Mouse (Mus musculus): ENCODE measurements around the gene Rbbp4. TPM values are rescaled to one million over a fixed set of nuclear protein-coding genes. Genes with fewer than 3 reads are reported as not detected.

Rbbp4 gene
- polyA plus RNA-seq, 1 experiment from 2014 or later: 291 TPM

- Histone ChIP-seq H3K9me3 (replicated peaks; ENCODE audit: control insufficient read depth, low read length) (no peaks in the 10 kb centered on the region), H3K9ac (ENCODE audit: low read length) (no peak overlapping the region), H3K4me3 (ENCODE audit: low read length) (no peak overlapping the region), H3K36me3 (ENCODE audit: control insufficient read depth, insufficient read depth) (no peaks in the 10 kb centered on the region), H3K27me3 (ENCODE audit: control insufficient read depth, insufficient read depth, low read length) (peaks cover 6% of the 10 kb centered on the region), H3K4me1 (ENCODE audit: control insufficient read depth, insufficient read depth, low read length) (peaks cover 12% of the 10 kb centered on the region), H3K27ac (ENCODE audit: low read length) (no peak overlapping the region), H3K4me2 (ENCODE audit: low read depth, low read length) (no peak overlapping the region)
- ATAC-seq (replicated peaks; ENCODE audit: extremely low read depth, insufficient read depth, low FRiP score): no peak
- WGBS: 84% methylated on average over 5 of the region's 5 CpGs
These were observed 51.9 kb downstream of the Rbbp4 start for GRCm38 (mm10) chr4:129283226-129283625.

GRCm38 (mm10) chr4:129282786-129283185, 52.4 kb downstream of the Rbbp4 start:
- H3K27me3 ChIP-seq (ENCODE audit: control insufficient read depth, insufficient read depth, low read length): peaks cover 6% of the 10 kb centered on the region

GRCm38 (mm10) chr4:129276453-129276865, 58.7 kb downstream of the Rbbp4 start:
- 1% methylated on average over 18 of the region's 18 CpGs for WGBS
- ATAC-seq (replicated peaks; ENCODE audit: extremely low read depth, insufficient read depth, low FRiP score): peak; percentile 63
- Histone ChIP-seq H3K27me3 (ENCODE audit: control insufficient read depth, insufficient read depth, low read length) (no peaks in the 10 kb centered on the region), H3K9ac (ENCODE audit: low read length) (0 out of 2 replicates have a peak overlapping the region, but pooled peaks have one; percentile 16), H3K4me3 (ENCODE audit: low read length) (no peak overlapping the region), H3K4me1 (ENCODE audit: control insufficient read depth, insufficient read depth, low read length) (0 out of 2 replicates have a peak, but pooled peaks cover 5% of the 10 kb centered on the region), H3K36me3 (ENCODE audit: control insufficient read depth, insufficient read depth) (no peaks in the 10 kb centered on the region), H3K27ac (ENCODE audit: low read length) (no peak overlapping the region), H3K9me3 (replicated peaks; ENCODE audit: control insufficient read depth, low read length) (no peaks in the 10 kb centered on the region), H3K4me2 (ENCODE audit: low read depth, low read length) (no peak overlapping the region)

More at GRCm38 (mm10) chr4:129282786-129283185, 52.4 kb downstream of the Rbbp4 start:
- ATAC-seq (replicated peaks; ENCODE audit: extremely low read depth, insufficient read depth, low FRiP score): no peak
- H3K9ac ChIP-seq (ENCODE audit: low read length): no peak overlapping the region
- no peaks in the 10 kb centered on the region for H3K36me3 ChIP-seq (ENCODE audit: control insufficient read depth, insufficient read depth)
- H3K4me2 ChIP-seq (ENCODE audit: low read depth, low read length): no peak overlapping the region
- 79% methylated on average over 5 of the region's 5 CpGs for WGBS
- no peak overlapping the region for H3K4me3 ChIP-seq (ENCODE audit: low read length)
- no peaks in the 10 kb centered on the region for H3K9me3 ChIP-seq (replicated peaks; ENCODE audit: control insufficient read depth, low read length)
- H3K27ac ChIP-seq (ENCODE audit: low read length): no peak overlapping the region
- H3K4me1 ChIP-seq (ENCODE audit: control insufficient read depth, insufficient read depth, low read length): peaks cover 8% of the 10 kb centered on the region

GRCm38 (mm10) chr4:129272756-129273046, 62.5 kb downstream of the Rbbp4 start:
- Histone ChIP-seq H3K4me2 (ENCODE audit: low read depth, low read length) (peak overlapping the region; percentile 33), H3K9ac (ENCODE audit: low read length) (no peak overlapping the region), H3K36me3 (ENCODE audit: control insufficient read depth, insufficient read depth) (no peaks in the 10 kb centered on the region), H3K27ac (ENCODE audit: low read length) (no peak overlapping the region), H3K9me3 (replicated peaks; ENCODE audit: control insufficient read depth, low read length) (no peaks in the 10 kb centered on the region), H3K4me3 (ENCODE audit: low read length) (no peak overlapping the region), H3K27me3 (ENCODE audit: control insufficient read depth, insufficient read depth, low read length) (no peaks in the 10 kb centered on the region), H3K4me1 (ENCODE audit: control insufficient read depth, insufficient read depth, low read length) (0 out of 2 replicates have a peak, but pooled peaks cover 5% of the 10 kb centered on the region)
- ATAC-seq (replicated peaks; ENCODE audit: extremely low read depth, insufficient read depth, low FRiP score): peak; percentile 57; the same call in 1 of the 2 replicates
- 24% methylated on average over 5 of the region's 5 CpGs for WGBS

- Histone ChIP-seq H3K9me3 (replicated peaks; ENCODE audit: control insufficient read depth, low read length) (no peaks in the 10 kb centered on the region), H3K4me2 (ENCODE audit: low read depth, low read length) (peak overlapping the region; percentile 33), H3K4me3 (ENCODE audit: low read length) (no peak overlapping the region), H3K27me3 (ENCODE audit: control insufficient read depth, insufficient read depth, low read length) (no peaks in the 10 kb centered on the region), H3K4me1 (ENCODE audit: control insufficient read depth, insufficient read depth, low read length) (0 out of 2 replicates have a peak, but pooled peaks cover 5% of the 10 kb centered on the region), H3K36me3 (ENCODE audit: control insufficient read depth, insufficient read depth) (no peaks in the 10 kb centered on the region), H3K9ac (ENCODE audit: low read length) (no peak overlapping the region), H3K27ac (ENCODE audit: low read length) (no peak overlapping the region)
- 18% methylated on average over 15 of the region's 15 CpGs for WGBS
- ATAC-seq (replicated peaks; ENCODE audit: extremely low read depth, insufficient read depth, low FRiP score): no peak
These were observed 63.0 kb downstream of the Rbbp4 start for GRCm38 (mm10) chr4:129271991-129272755.

- 52% methylated on average over 1 of the region's 1 CpGs for WGBS
- Histone ChIP-seq H3K9me3 (replicated peaks; ENCODE audit: control insufficient read depth, low read length) (no peaks in the 10 kb centered on the region), H3K9ac (ENCODE audit: low read length) (no peak overlapping the region), H3K27me3 (ENCODE audit: control insufficient read depth, insufficient read depth, low read length) (no peaks in the 10 kb centered on the region), H3K4me1 (ENCODE audit: control insufficient read depth, insufficient read depth, low read length) (peaks cover 6% of the 10 kb centered on the region), H3K4me2 (ENCODE audit: low read depth, low read length) (no peak overlapping the region), H3K36me3 (ENCODE audit: control insufficient read depth, insufficient read depth) (no peaks in the 10 kb centered on the region), H3K27ac (ENCODE audit: low read length) (no peak overlapping the region), H3K4me3 (ENCODE audit: low read length) (no peak overlapping the region)
- ATAC-seq (replicated peaks; ENCODE audit: extremely low read depth, insufficient read depth, low FRiP score): no peak
These were observed 66.5 kb downstream of the Rbbp4 start for GRCm38 (mm10) chr4:129268698-129269097.

GRCm38 (mm10) chr4:129266821-129267220, 68.3 kb downstream of the Rbbp4 start:
- ATAC-seq (replicated peaks; ENCODE audit: extremely low read depth, insufficient read depth, low FRiP score): no peak
- Histone ChIP-seq H3K4me2 (ENCODE audit: low read depth, low read length) (no peak overlapping the region), H3K27me3 (ENCODE audit: control insufficient read depth, insufficient read depth, low read length) (0 out of 2 replicates have a peak, but pooled peaks cover 2% of the 10 kb centered on the region), H3K27ac (ENCODE audit: low read length) (no peak overlapping the region), H3K9me3 (replicated peaks; ENCODE audit: control insufficient read depth, low read length) (no peaks in the 10 kb centered on the region), H3K9ac (ENCODE audit: low read length) (no peak overlapping the region), H3K4me3 (ENCODE audit: low read length) (no peak overlapping the region), H3K36me3 (ENCODE audit: control insufficient read depth, insufficient read depth) (no peaks in the 10 kb centered on the region), H3K4me1 (ENCODE audit: control insufficient read depth, insufficient read depth, low read length) (peaks cover 9% of the 10 kb centered on the region)
- 87% methylated on average over 5 of the region's 5 CpGs for WGBS

- Histone ChIP-seq H3K36me3 (ENCODE audit: control insufficient read depth, insufficient read depth) (no peaks in the 10 kb centered on the region), H3K27me3 (ENCODE audit: control insufficient read depth, insufficient read depth, low read length) (0 out of 2 replicates have a peak, but pooled peaks cover 2% of the 10 kb centered on the region), H3K9me3 (replicated peaks; ENCODE audit: control insufficient read depth, low read length) (no peaks in the 10 kb centered on the region), H3K4me3 (ENCODE audit: low read length) (no peak overlapping the region), H3K27ac (ENCODE audit: low read length) (no peak overlapping the region), H3K4me2 (ENCODE audit: low read depth, low read length) (no peak overlapping the region), H3K9ac (ENCODE audit: low read length) (no peak overlapping the region), H3K4me1 (ENCODE audit: control insufficient read depth, insufficient read depth, low read length) (peaks cover 9% of the 10 kb centered on the region)
- no peak for ATAC-seq (replicated peaks; ENCODE audit: extremely low read depth, insufficient read depth, low FRiP score)
- 75% methylated on average over 4 of the region's 4 CpGs for WGBS
These were observed 69.0 kb downstream of the Rbbp4 start for GRCm38 (mm10) chr4:129266191-129266590.

- Histone ChIP-seq H3K36me3 (ENCODE audit: control insufficient read depth, insufficient read depth) (no peaks in the 10 kb centered on the region), H3K4me1 (ENCODE audit: control insufficient read depth, insufficient read depth, low read length) (peaks cover 15% of the 10 kb centered on the region), H3K9ac (ENCODE audit: low read length) (peak overlapping the region; percentile 19; the same call in 1 of the 2 replicates), H3K27me3 (ENCODE audit: control insufficient read depth, insufficient read depth, low read length) (peaks cover 2% of the 10 kb centered on the region), H3K4me2 (ENCODE audit: low read depth, low read length) (no peak overlapping the region), H3K27ac (ENCODE audit: low read length) (peak overlapping the region; percentile 40; the same call in 1 of the 2 replicates), H3K9me3 (replicated peaks; ENCODE audit: control insufficient read depth, low read length) (no peaks in the 10 kb centered on the region), H3K4me3 (ENCODE audit: low read length) (no peak overlapping the region)
- peak; percentile 81 for ATAC-seq (replicated peaks; ENCODE audit: extremely low read depth, insufficient read depth, low FRiP score)
- WGBS: 21% methylated on average over 19 of the region's 19 CpGs
These were observed 71.7 kb downstream of the Rbbp4 start for GRCm38 (mm10) chr4:129263225-129264021.

Measured in heart, embryonic 16.5 days (tissue).